Mouse (Mus musculus): ENCODE measurements around the gene Hfe.

GRCm38 (mm10) chr13:23756790-23757189 lies 46.1 kb upstream of the Hfe start, which contains the start of gene Hist1h4b:
- TF ChIP-seq CTCF (IDR thresholded peaks at IDR 0.05; ENCODE audit: borderline replicate concordance, extremely low read depth, insufficient read depth, insufficient read length) (no peak), POLR2A (IDR thresholded peaks at IDR 0.05; ENCODE audit: borderline replicate concordance, extremely low read depth, insufficient read depth, insufficient read length, poor library complexity, severe bottlenecking) (peak; percentile 35; the same call in 1 of the 2 replicates)
